Mouse (Mus musculus) heart, adult 2 months (tissue): ENCODE results near the gene Gm26992. TPM values are rescaled to one million over a fixed set of nuclear protein-coding genes. Genes with fewer than 3 reads are reported as not detected.

Experiments
- DNase-seq, 2 experiments: peaks; one replicate each; pipeline ENCODE4 v3.0.0; 2021
- H3K27ac ChIP-seq: fragments of 200-600 bp; 2 replicates; pipeline ENCODE4 v1.8.1; 2022
- H3K27me3 ChIP-seq: fragments of 200-500 bp; 2 replicates; pipeline ENCODE4 v1.6.1; 2012; ENCODE audit warnings: mild to moderate bottlenecking, low read length, inconsistent platforms, mixed read lengths; ENCODE audit not compliant: control insufficient read depth, insufficient read depth
- H3K36me3 ChIP-seq: fragments of 200-500 bp; 2 replicates; pipeline ENCODE4 v1.6.1; 2012; ENCODE audit warnings: low read length, inconsistent platforms; ENCODE audit not compliant: control insufficient read depth, insufficient read depth
- H3K4me1 ChIP-seq: fragments of 200-500 bp; 2 replicates; pipeline ENCODE4 v1.6.1; 2011; ENCODE audit warnings: low read length; ENCODE audit not compliant: control insufficient read depth, insufficient read depth
- H3K4me3 ChIP-seq: fragments of 200-600 bp; 2 replicates; pipeline ENCODE4 v1.8.1; 2022
- H3K79me2 ChIP-seq: fragments of 200-500 bp; replicated peaks from 2 replicates; pipeline ENCODE4 v1.6.1; 2012; ENCODE audit warnings: mild to moderate bottlenecking, inconsistent platforms, low read length, moderate library complexity, mixed read lengths; ENCODE audit not compliant: control insufficient read depth, insufficient read depth
- H3K9ac ChIP-seq: fragments of 200-500 bp; 2 replicates; pipeline ENCODE4 v1.6.1; 2012; ENCODE audit warnings: low read depth, mild to moderate bottlenecking, control low read depth, inconsistent platforms, low read length, mixed read lengths
- CTCF ChIP-seq: fragments of 200-600 bp; IDR thresholded peaks from 2 replicates; pipeline ENCODE4 v1.8.1; 2022; ENCODE audit warnings: antibody characterized with exemption, mild to moderate bottlenecking, moderate library complexity
- EP300 ChIP-seq: fragments of 200-500 bp; IDR thresholded peaks from 2 replicates; pipeline ENCODE4 v1.6.1; 2011; ENCODE audit warnings: low read depth, low read length, control low read depth; ENCODE audit not compliant: insufficient read depth
- POLR2A ChIP-seq: fragments of 200-500 bp; IDR thresholded peaks from 2 replicates; pipeline ENCODE4 v1.6.1; 2011; ENCODE audit warnings: mild to moderate bottlenecking, low read depth, low read length, control low read depth; ENCODE audit not compliant: insufficient read depth
- WGBS: fragments of 180-500 bp; shearing (Covaris S2); methylation state at CpG from one replicate; pipeline ENCODE4 v1.1.7; 2018; 5-methylcytosine and 5-hydroxymethylcytosine counted together
- intact Hi-C: fragments of 180-260 bp; cut with DNase I; formaldehyde crosslinking; loops from one replicate; pipeline ENCODE4 v1.15.1; 2025
- polyA plus RNA-seq: library from polyadenylated mRNA; depleted of rRNA; stranded (reverse); fragments of >200 nt; gene quantifications from 2 replicates; pipeline ENCODE4 v1.2.3, GENCODE M21; 2012
- total RNA-seq, 2 experiments: library from RNA; stranded (reverse); gene quantifications; 2 replicates each; pipeline ENCODE4 v1.2.3; 2021

Gene Gm26992
- total and polyA plus RNA-seq, 3 experiments: not detected

DNA sequence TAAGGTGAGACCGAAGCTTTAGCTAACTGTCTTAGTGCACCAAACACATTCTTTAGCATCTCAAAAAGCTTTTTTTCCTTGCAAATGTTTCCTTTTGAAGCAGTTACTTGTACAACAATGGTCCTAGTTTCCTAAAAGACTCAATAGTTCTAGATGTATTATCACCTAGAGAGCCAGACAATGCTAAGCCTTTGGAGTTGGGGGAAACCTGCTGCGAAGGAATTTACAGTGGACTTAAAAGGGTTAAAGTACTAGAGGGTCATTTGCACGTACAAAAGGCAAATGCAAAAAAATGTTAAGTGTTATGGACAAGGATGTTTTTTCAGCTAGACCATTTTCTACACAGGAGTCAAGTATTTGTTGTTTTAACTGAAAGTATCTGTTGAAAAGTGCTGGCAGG, 50.5 kb downstream of the Gm26992 start:
- 73% methylated on average over 3 of the region's 3 CpGs for WGBS
- no peaks in the 10 kb centered on the region for H3K79me2 ChIP-seq
- TF ChIP-seq CTCF (no peak), EP300 (no peak), POLR2A (no peak)
- no peak overlapping the region for H3K4me3 ChIP-seq
- H3K27me3 ChIP-seq: no peaks in the 10 kb centered on the region
- no peak overlapping the region for H3K9ac ChIP-seq
- no peak overlapping the region for H3K27ac ChIP-seq
- H3K4me1 ChIP-seq: no peaks in the 10 kb centered on the region
- intact Hi-C loops: no loop called here
- no peaks in the 10 kb centered on the region for H3K36me3 ChIP-seq
- DNase-seq: no peak

DNA sequence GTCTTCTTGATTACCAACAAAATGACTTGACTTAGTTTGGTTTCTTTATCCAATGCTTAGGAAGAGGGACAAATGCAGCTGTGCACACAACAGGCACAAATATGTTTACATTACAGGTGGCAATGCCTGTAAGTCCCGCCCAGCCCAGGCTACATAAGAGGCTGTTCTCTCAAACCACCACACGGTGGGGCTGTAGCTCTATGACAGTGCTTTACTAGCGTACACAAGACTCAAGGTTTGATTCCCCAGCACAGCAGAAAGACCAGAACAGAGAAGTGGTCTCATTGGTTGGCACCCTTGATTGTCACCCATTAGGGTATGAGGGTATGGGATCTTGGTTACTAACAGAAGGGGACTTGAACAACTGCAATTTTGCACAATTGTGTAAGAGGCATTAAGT, 55.7 kb downstream of the Gm26992 start:
- TF ChIP-seq POLR2A (no peak), EP300 (0 out of 2 replicates have a peak, but pooled peaks have one; percentile 13), CTCF (peak; percentile 87)
- H3K27ac ChIP-seq: no peak overlapping the region
- no peaks in the 10 kb centered on the region for H3K36me3 ChIP-seq
- H3K9ac ChIP-seq: no peak overlapping the region
- no peaks in the 10 kb centered on the region for H3K79me2 ChIP-seq
- no peaks in the 10 kb centered on the region for H3K4me1 ChIP-seq
- H3K4me3 ChIP-seq: no peak overlapping the region
- intact Hi-C loops: loop anchor here (5.0 kb wide), 1 partner anchor 460 kb away; no protein-coding TSS in a partner anchor
- 13% methylated on average over 3 of the region's 3 CpGs for WGBS
- no peaks in the 10 kb centered on the region for H3K27me3 ChIP-seq
- peak; percentile 37 to 73 for DNase-seq

DNA sequence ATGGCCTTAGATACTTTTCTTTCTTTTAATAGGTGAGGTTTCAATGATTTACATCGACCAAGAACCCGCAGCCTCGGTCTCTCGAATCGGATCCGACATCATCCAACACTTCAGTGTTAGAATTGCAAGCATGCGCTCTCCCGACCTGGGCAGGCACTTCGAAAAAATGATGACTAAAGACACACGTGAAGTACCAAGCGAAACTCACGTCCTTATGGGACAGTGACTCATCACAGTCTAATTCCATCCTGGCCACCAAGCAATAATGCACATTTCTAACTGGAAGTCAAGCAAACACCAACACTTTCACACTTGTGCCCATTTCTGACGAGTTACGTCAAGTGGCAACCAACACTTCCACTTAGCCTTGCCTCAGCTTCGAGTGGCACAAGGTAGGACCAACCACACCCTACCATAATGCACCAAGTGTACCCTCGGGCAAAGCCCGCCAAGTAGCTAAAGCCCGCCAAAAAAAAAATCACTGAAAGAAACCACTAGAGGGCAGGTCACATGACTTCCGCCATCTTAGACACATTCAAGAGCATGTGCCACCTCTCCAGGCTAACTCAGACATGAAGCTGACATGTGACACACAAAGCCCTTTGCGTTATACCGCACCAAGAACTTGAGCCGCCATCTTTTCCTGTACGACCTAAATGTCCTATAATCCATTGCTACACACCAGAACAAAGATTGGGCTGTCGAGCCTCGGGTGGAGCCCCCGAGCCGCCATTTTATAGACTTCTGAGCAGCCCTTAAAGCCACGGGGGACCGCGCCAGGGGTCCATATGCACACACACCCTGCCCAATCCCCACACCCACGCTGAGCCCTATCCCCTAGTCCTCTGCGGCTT, 59.7 kb downstream of the Gm26992 start:
- intact Hi-C loops: loop anchor here (5.0 kb wide), 2 partner anchors 366 to 511 kb away; no protein-coding TSS in a partner anchor
- no peaks in the 10 kb centered on the region for H3K36me3 ChIP-seq
- no peaks in the 10 kb centered on the region for H3K79me2 ChIP-seq
- no peak overlapping the region for H3K9ac ChIP-seq
- no peak for TF ChIP-seq POLR2A
- TF ChIP-seq CTCF: peak; percentile 62
- no peak for TF ChIP-seq EP300
- H3K27ac ChIP-seq: peak overlapping the region; percentile 81
- no peaks in the 10 kb centered on the region for H3K27me3 ChIP-seq
- H3K4me1 ChIP-seq: no peaks in the 10 kb centered on the region
- peak overlapping the region; percentile 65 for H3K4me3 ChIP-seq
- WGBS: 71% methylated on average over 32 of the region's 32 CpGs
- DNase-seq: peak in 1 of 2 experiments; percentile 59

DNA sequence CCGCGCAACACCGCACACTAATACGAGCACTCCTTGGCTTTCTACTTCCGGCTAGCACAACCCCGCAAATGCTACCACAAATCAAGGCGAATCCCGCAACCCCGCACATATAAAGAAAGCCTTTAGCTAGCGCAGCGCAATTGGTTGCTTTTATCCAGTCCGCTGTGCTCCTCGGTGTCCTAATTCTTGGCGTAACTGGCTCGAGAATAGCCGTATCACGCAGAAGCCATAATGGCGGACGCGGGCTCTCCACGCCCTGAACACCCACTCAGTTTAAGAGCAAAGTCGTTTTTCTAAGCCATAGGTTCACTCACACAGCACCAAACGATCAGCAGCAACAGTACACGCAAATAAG, 60.3 kb downstream of the Gm26992 start:
- peak in 1 of 2 experiments; percentile 56 for DNase-seq
- H3K27ac ChIP-seq: peak overlapping the region; percentile 81
- no peaks in the 10 kb centered on the region for H3K27me3 ChIP-seq
- peak overlapping the region; percentile 65 for H3K4me3 ChIP-seq
- H3K36me3 ChIP-seq: no peaks in the 10 kb centered on the region
- 69% methylated on average over 24 of the region's 24 CpGs for WGBS
- H3K79me2 ChIP-seq: no peaks in the 10 kb centered on the region
- no peak overlapping the region for H3K9ac ChIP-seq
- intact Hi-C loops: loop anchor here (5.0 kb wide), 2 partner anchors 365 to 510 kb away; no protein-coding TSS in a partner anchor
- no peaks in the 10 kb centered on the region for H3K4me1 ChIP-seq
- TF ChIP-seq EP300: no peak
- no peak for TF ChIP-seq CTCF
- no peak for TF ChIP-seq POLR2A

DNA sequence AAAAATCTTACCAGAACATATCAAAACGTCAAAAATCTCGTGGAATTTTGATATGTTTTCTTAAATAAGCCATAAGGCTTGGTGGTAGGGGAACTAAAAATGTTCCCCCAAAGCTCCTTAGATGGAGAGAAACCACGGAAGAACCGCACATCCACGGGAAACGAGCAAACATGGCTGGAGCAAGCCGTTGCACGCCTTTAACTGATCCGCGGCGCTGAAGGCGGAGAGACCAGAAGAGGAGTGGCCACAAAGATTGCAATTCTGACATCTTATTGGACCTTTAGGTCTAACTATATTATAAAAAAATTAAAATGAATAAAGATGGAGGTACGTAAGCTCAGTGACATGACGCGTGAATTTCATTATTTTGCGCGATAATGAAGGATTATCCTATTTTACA, 61.2 kb downstream of the Gm26992 start:
- Histone ChIP-seq H3K4me1 (no peaks in the 10 kb centered on the region), H3K27ac (peak overlapping the region; percentile 81), H3K9ac (no peak overlapping the region), H3K27me3 (no peaks in the 10 kb centered on the region), H3K79me2 (no peaks in the 10 kb centered on the region), H3K4me3 (peak overlapping the region; percentile 65), H3K36me3 (no peaks in the 10 kb centered on the region)
- WGBS: 63% methylated on average over 17 of the region's 17 CpGs
- intact Hi-C loops: loop anchor here (5.0 kb wide), 2 partner anchors 364 to 509 kb away; no protein-coding TSS in a partner anchor
- DNase-seq: peak in 1 of 2 experiments; percentile 64
- TF ChIP-seq POLR2A: no peak
- no peak for TF ChIP-seq CTCF
- no peak for TF ChIP-seq EP300

DNA sequence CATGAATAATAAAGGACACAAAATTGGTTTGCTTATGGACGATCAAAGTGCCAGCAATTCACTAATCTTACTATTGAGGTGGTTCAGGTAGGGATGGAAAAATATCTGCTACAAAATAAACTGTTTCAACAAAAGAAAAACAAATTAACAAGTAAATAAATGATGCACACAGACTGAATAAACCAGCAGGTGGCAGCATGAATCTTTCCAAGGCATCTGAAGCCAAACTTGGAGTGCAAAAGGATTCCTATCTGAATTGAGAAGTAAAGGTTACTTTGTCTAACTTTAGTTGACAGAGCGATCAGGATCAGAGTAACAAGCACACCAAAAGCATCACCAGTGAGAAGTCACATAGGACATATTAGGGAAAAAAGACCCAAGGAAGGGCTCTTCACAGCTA, 62.2 kb downstream of the Gm26992 start:
- Histone ChIP-seq H3K36me3 (no peaks in the 10 kb centered on the region), H3K4me1 (no peaks in the 10 kb centered on the region), H3K79me2 (no peaks in the 10 kb centered on the region), H3K9ac (no peak overlapping the region), H3K4me3 (peak overlapping the region; percentile 65), H3K27ac (peak overlapping the region; percentile 38), H3K27me3 (no peaks in the 10 kb centered on the region)
- 8% methylated on average over 2 of the region's 2 CpGs for WGBS
- TF ChIP-seq EP300 (no peak), CTCF (peak; percentile 93)
- peak; percentile 10 to 49 for DNase-seq
- intact Hi-C loops: loop anchor here (1.0 to 5.0 kb wide), 4 partner anchors 140 to 508 kb away; no protein-coding TSS in a partner anchor
